Mouse (Mus musculus): ENCODE results near the gene Gm45213. TPM values are rescaled to one million over a fixed set of nuclear protein-coding genes. Genes with fewer than 3 reads are reported as not detected.
A peak's percentile ranks its signal among the peaks of the same experiment; 100 is the strongest.

Gm45213 gene
- polyA plus RNA-seq, 1 experiment from 2014 or later: not detected

DNA sequence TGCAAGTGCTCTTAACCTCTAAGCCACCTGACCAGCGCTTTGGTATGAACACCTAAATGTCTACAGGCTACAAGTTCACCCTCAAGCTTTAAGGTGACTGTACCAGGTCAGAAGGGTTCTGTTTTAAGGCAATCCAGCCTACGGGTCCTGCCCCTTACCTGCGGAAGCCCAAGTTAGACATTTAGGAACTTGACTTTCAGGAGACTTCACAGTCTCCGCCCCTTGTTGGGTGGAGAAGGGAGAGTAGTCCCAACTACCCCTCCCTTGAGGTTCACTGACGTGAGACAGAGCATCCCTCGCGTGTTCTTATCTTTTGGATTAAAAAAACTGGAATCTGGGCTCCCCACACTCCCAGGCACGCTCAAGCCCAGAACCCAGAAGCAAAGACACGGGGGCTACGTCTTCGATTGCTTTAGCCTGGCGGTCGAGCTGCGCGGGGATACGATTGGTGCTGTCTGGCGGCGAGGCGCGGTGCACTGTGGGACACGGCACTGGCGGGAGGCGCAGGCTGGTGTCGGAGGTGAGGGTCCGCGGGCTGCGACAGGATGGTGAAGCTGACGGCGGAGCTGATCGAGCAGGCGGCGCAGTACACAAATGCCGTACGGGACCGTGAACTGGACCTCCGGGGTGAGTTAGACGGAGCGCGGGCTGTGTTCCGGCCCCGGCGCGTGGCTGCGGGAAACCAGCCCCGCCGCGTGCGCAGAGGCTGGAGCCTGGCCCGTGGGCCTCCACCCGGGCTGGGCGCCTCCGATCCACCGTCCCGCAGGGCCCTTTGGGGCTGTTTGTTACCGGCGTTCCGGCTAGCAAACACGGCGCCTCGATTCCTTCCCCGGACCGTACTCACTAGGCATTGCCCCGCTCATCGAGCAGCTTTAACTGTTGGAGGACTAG lies 16.9 kb downstream of the Gm45213 start:
- Histone ChIP-seq H3K9me3 (ENCODE audit: control insufficient read depth, low read length) (no peaks in the 10 kb centered on the region), H3K36me3 (ENCODE audit: control insufficient read depth, insufficient read depth, low read length) (peaks cover 10% of the 10 kb centered on the region; the same call in 1 of the 2 replicates), H3K9ac (ENCODE audit: low read length) (peak overlapping the region; percentile 95), H3K4me2 (ENCODE audit: low read depth, severe bottlenecking) (peak overlapping the region; percentile 69), H3K27ac (replicated peaks; ENCODE audit: low read depth, low read length) (peak overlapping the region; percentile 71), H3K4me3 (ENCODE audit: low read depth, low read length) (peak overlapping the region; percentile 99), H3K27me3 (ENCODE audit: control insufficient read depth, insufficient read depth, low read length) (no peaks in the 10 kb centered on the region), H3K4me1 (ENCODE audit: control insufficient read depth, insufficient read depth, low read length) (peaks cover 3% of the 10 kb centered on the region; the same call in 1 of the 2 replicates)
- peak; percentile 95 for DNase-seq (ENCODE audit: low spot score)
- ATAC-seq (ENCODE audit: insufficient number of reproducible peaks, low FRiP score, low TSS enrichment, low read depth): peak; percentile 91
- WGBS: under 1% methylated on average over 64 of the region's 64 CpGs

GRCm38 (mm10) chr7:66061057-66061456 lies 17.7 kb downstream of the Gm45213 start:
- DNase-seq (ENCODE audit: low spot score) (no peak), ATAC-seq (ENCODE audit: insufficient number of reproducible peaks, low FRiP score, low TSS enrichment, low read depth) (no peak)
- no peak overlapping the region for H3K27ac ChIP-seq (replicated peaks; ENCODE audit: low read depth, low read length)
- peaks cover 13% of the 10 kb centered on the region for H3K36me3 ChIP-seq (ENCODE audit: control insufficient read depth, insufficient read depth, low read length)
- no peaks in the 10 kb centered on the region for H3K9me3 ChIP-seq (ENCODE audit: control insufficient read depth, low read length)
- H3K27me3 ChIP-seq (ENCODE audit: control insufficient read depth, insufficient read depth, low read length): no peaks in the 10 kb centered on the region
- WGBS: 2% methylated on average over 14 of the region's 14 CpGs
- H3K9ac ChIP-seq (ENCODE audit: low read length): peak overlapping the region; percentile 95
- peaks cover 3% of the 10 kb centered on the region; the same call in 1 of the 2 replicates for H3K4me1 ChIP-seq (ENCODE audit: control insufficient read depth, insufficient read depth, low read length)
- peak overlapping the region; percentile 69 for H3K4me2 ChIP-seq (ENCODE audit: low read depth, severe bottlenecking)
- H3K4me3 ChIP-seq (ENCODE audit: low read depth, low read length): peak overlapping the region; percentile 99

GRCm38 (mm10) chr7:66076411-66076810 lies 33.0 kb downstream of the Gm45213 start:
- Histone ChIP-seq H3K27me3 (ENCODE audit: control insufficient read depth, insufficient read depth, low read length) (no peaks in the 10 kb centered on the region), H3K9me3 (ENCODE audit: control insufficient read depth, low read length) (no peaks in the 10 kb centered on the region), H3K4me2 (ENCODE audit: low read depth, severe bottlenecking) (no peak overlapping the region), H3K27ac (replicated peaks; ENCODE audit: low read depth, low read length) (no peak overlapping the region), H3K4me1 (ENCODE audit: control insufficient read depth, insufficient read depth, low read length) (peaks cover 6% of the 10 kb centered on the region), H3K36me3 (ENCODE audit: control insufficient read depth, insufficient read depth, low read length) (peaks cover 12% of the 10 kb centered on the region), H3K9ac (ENCODE audit: low read length) (no peak overlapping the region), H3K4me3 (ENCODE audit: low read depth, low read length) (no peak overlapping the region)
- ATAC-seq (ENCODE audit: insufficient number of reproducible peaks, low FRiP score, low TSS enrichment, low read depth): no peak
- peak; percentile 29 for DNase-seq (ENCODE audit: low spot score)
- 49% methylated on average over 2 of the region's 2 CpGs for WGBS

DNA sequence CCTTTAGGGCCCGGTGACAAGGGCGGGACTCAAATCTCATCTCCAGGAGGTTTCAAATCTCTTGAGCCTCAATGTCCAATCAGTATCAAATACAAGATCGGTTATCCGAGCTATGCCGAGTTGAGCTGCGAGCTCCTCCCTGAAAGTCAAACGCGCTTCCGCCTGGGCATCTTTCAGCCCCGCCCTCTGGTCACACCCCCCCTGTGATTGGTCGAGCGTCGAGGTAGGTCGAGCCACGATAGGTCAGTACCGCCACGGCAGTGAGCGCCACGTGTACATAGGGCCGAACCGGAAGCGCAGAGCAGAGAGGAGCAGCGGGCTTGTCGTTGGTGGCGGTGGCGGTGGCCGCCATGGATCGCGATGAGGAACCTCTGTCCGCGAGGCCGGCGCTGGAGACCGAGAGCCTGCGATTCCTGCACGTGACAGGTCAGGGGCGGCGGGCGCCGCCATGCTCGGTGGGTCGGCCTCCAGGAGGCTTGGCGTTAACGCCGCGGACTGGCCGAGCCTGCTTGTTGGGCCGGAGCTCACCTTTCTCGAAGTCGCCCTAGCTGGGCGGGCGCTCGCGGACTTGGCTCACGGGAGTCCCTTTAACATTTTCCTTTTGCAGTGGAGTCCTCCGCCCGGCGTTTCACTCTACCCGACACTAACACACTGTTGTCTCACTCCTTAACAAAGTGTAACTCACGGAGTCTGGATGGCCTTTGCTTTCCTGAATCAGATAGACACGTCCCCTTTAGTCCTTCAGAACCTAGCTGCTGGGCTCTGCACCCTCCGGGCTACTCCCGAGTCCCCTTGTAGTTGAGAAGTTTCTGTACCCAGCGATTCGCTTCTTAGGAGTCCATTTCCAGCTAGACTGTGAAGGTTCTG lies 36.2 kb downstream of the Gm45213 start, which contains the start of gene Selenos:
TSS of gene Selenos (plus strand) at position 286 of the 867 bp plus-strand sequence.
- H3K27me3 ChIP-seq (ENCODE audit: control insufficient read depth, insufficient read depth, low read length): no peaks in the 10 kb centered on the region
- H3K36me3 ChIP-seq (ENCODE audit: control insufficient read depth, insufficient read depth, low read length): peaks cover 15% of the 10 kb centered on the region
- DNase-seq (ENCODE audit: low spot score) (peak; percentile 95), ATAC-seq (ENCODE audit: insufficient number of reproducible peaks, low FRiP score, low TSS enrichment, low read depth) (peak; percentile 100)
- H3K9ac ChIP-seq (ENCODE audit: low read length): peak within 1 kb of the TSS; percentile 59
- under 1% methylated on average over 65 of the region's 65 CpGs for WGBS
- H3K4me1 ChIP-seq (ENCODE audit: control insufficient read depth, insufficient read depth, low read length): peaks cover 6% of the 10 kb centered on the region
- H3K9me3 ChIP-seq (ENCODE audit: control insufficient read depth, low read length): no peaks in the 10 kb centered on the region
- H3K27ac ChIP-seq (replicated peaks; ENCODE audit: low read depth, low read length): no peak within 1 kb of the TSS
- H3K4me2 ChIP-seq (ENCODE audit: low read depth, severe bottlenecking): peak within 1 kb of the TSS; percentile 57
- H3K4me3 ChIP-seq (ENCODE audit: low read depth, low read length): peak within 1 kb of the TSS; percentile 57

GRCm38 (mm10) chr7:66080231-66080613 lies 36.8 kb downstream of the Gm45213 start:
- no peak overlapping the region for H3K27ac ChIP-seq (replicated peaks; ENCODE audit: low read depth, low read length)
- peaks cover 6% of the 10 kb centered on the region for H3K4me1 ChIP-seq (ENCODE audit: control insufficient read depth, insufficient read depth, low read length)
- peak overlapping the region; percentile 57 for H3K4me3 ChIP-seq (ENCODE audit: low read depth, low read length)
- DNase-seq (ENCODE audit: low spot score) (no peak), ATAC-seq (ENCODE audit: insufficient number of reproducible peaks, low FRiP score, low TSS enrichment, low read depth) (no peak)
- H3K9me3 ChIP-seq (ENCODE audit: control insufficient read depth, low read length): no peaks in the 10 kb centered on the region
- 43% methylated on average over 5 of the region's 5 CpGs for WGBS
- H3K4me2 ChIP-seq (ENCODE audit: low read depth, severe bottlenecking): peak overlapping the region; percentile 57
- peak overlapping the region; percentile 59 for H3K9ac ChIP-seq (ENCODE audit: low read length)
- no peaks in the 10 kb centered on the region for H3K27me3 ChIP-seq (ENCODE audit: control insufficient read depth, insufficient read depth, low read length)
- H3K36me3 ChIP-seq (ENCODE audit: control insufficient read depth, insufficient read depth, low read length): peaks cover 11% of the 10 kb centered on the region

DNA sequence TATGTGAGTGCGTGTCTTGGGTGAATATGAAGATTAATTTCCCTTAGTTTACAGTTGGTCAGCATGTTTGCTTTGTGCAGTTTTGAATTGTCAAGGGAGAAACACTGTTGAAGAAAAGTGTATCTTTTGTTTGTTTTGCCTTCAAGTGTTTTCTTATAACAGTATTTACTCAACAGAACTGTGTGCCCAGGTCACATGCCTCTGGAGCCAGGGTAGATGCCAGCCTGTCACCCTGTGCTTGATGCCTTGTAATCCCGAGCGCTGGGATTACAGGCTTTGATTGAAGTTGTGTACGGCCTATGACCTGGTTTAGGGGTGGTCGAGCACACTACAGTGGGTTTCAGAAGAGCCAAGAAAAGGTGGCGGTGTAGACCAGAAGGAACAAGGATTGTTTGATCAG lies 40.4 kb downstream of the Gm45213 start:
- ATAC-seq (ENCODE audit: insufficient number of reproducible peaks, low FRiP score, low TSS enrichment, low read depth) (no peak), DNase-seq (ENCODE audit: low spot score) (no peak)
- Histone ChIP-seq H3K4me3 (ENCODE audit: low read depth, low read length) (no peak overlapping the region), H3K9ac (ENCODE audit: low read length) (no peak overlapping the region), H3K36me3 (ENCODE audit: control insufficient read depth, insufficient read depth, low read length) (peaks cover 12% of the 10 kb centered on the region; the same call in 1 of the 2 replicates), H3K4me1 (ENCODE audit: control insufficient read depth, insufficient read depth, low read length) (peaks cover 6% of the 10 kb centered on the region), H3K27me3 (ENCODE audit: control insufficient read depth, insufficient read depth, low read length) (no peaks in the 10 kb centered on the region), H3K9me3 (ENCODE audit: control insufficient read depth, low read length) (no peaks in the 10 kb centered on the region), H3K4me2 (ENCODE audit: low read depth, severe bottlenecking) (no peak overlapping the region), H3K27ac (replicated peaks; ENCODE audit: low read depth, low read length) (no peak overlapping the region)
- 91% methylated on average over 6 of the region's 6 CpGs for WGBS

- Histone ChIP-seq H3K9me3 (ENCODE audit: control insufficient read depth, low read length) (no peaks in the 10 kb centered on the region), H3K27ac (replicated peaks; ENCODE audit: low read depth, low read length) (no peak overlapping the region), H3K4me2 (ENCODE audit: low read depth, severe bottlenecking) (no peak overlapping the region), H3K27me3 (ENCODE audit: control insufficient read depth, insufficient read depth, low read length) (no peaks in the 10 kb centered on the region), H3K4me1 (ENCODE audit: control insufficient read depth, insufficient read depth, low read length) (peaks cover 6% of the 10 kb centered on the region), H3K36me3 (ENCODE audit: control insufficient read depth, insufficient read depth, low read length) (peaks cover 15% of the 10 kb centered on the region; the same call in 1 of the 2 replicates), H3K4me3 (ENCODE audit: low read depth, low read length) (no peak overlapping the region), H3K9ac (ENCODE audit: low read length) (no peak overlapping the region)
- 91% methylated on average over 7 of the region's 7 CpGs for WGBS
- no peak for DNase-seq (ENCODE audit: low spot score)
- ATAC-seq (ENCODE audit: insufficient number of reproducible peaks, low FRiP score, low TSS enrichment, low read depth): no peak
Measured at GRCm38 (mm10) chr7:66084546-66084945, 41.1 kb downstream of the Gm45213 start.

DNA sequence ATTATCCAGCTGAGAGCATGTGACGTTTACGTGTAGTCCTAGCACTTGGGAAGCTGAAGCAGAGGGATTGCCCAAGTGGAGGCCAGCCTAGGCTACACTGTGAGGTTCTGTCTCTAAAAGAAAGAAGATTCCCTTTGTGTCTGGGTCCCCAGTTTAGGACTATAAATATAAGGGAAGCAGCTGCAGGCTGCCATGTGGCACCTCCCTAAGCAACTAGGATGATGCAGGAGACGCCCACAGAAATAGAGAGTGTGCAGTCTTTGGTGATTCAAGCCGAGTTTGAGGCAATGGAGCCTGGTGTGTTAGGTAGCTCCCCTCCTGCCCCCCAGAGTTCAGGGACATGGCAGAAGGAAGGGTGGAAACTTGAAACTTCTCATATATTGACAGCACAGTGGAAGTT lies 44.2 kb downstream of the Gm45213 start:
- Histone ChIP-seq H3K9me3 (ENCODE audit: control insufficient read depth, low read length) (no peaks in the 10 kb centered on the region), H3K36me3 (ENCODE audit: control insufficient read depth, insufficient read depth, low read length) (peaks cover 17% of the 10 kb centered on the region; the same call in 1 of the 2 replicates), H3K9ac (ENCODE audit: low read length) (no peak overlapping the region), H3K27ac (replicated peaks; ENCODE audit: low read depth, low read length) (no peak overlapping the region), H3K27me3 (ENCODE audit: control insufficient read depth, insufficient read depth, low read length) (no peaks in the 10 kb centered on the region), H3K4me3 (ENCODE audit: low read depth, low read length) (no peak overlapping the region), H3K4me2 (ENCODE audit: low read depth, severe bottlenecking) (no peak overlapping the region), H3K4me1 (ENCODE audit: control insufficient read depth, insufficient read depth, low read length) (no peaks in the 10 kb centered on the region)
- ATAC-seq (ENCODE audit: insufficient number of reproducible peaks, low FRiP score, low TSS enrichment, low read depth) (no peak), DNase-seq (ENCODE audit: low spot score) (no peak)
- 92% methylated on average over 4 of the region's 4 CpGs for WGBS

Data from limb, embryonic 11.5 days (tissue).